Mouse (Mus musculus) lung, embryonic 15.5 days (tissue): ENCODE results near the gene Akap2. TPM values are rescaled to one million over a fixed set of nuclear protein-coding genes. Genes with fewer than 3 reads are reported as not detected.

ENCODE experiments used
- ATAC-seq: fragments of 200-750 bp; cut with Nextera tagmentation; 2 replicates; pipeline ENCODE4 v1.8.0; 2017; ENCODE audit warnings: moderate number of reproducible peaks, borderline replicate concordance; ENCODE audit not compliant: low FRiP score, low TSS enrichment; ENCODE audit errors: extremely low read depth
- H3K27ac ChIP-seq: fragments of 300-500 bp; sonication (generic); 2 replicates; pipeline ENCODE4 v1.5.1; 2015; ENCODE audit warnings: moderate library complexity, mild to moderate bottlenecking, inconsistent platforms
- H3K27me3 ChIP-seq: fragments of 300-500 bp; sonication (generic); 2 replicates; pipeline ENCODE4 v1.6.1; 2015; ENCODE audit warnings: inconsistent platforms
- H3K36me3 ChIP-seq: fragments of 300-500 bp; sonication (generic); 2 replicates; pipeline ENCODE4 v1.6.1; 2015; ENCODE audit warnings: inconsistent platforms
- H3K4me1 ChIP-seq: fragments of 300-500 bp; sonication (generic); 2 replicates; pipeline ENCODE4 v1.6.1; 2015; ENCODE audit warnings: inconsistent platforms
- H3K4me2 ChIP-seq: fragments of 300-500 bp; sonication (generic); 2 replicates; pipeline ENCODE4 v1.6.1; 2015; ENCODE audit warnings: inconsistent platforms, mild to moderate bottlenecking, moderate library complexity
- H3K4me3 ChIP-seq: fragments of 300-500 bp; sonication (generic); 2 replicates; pipeline ENCODE4 v1.5.1; 2015; ENCODE audit warnings: mild to moderate bottlenecking, inconsistent platforms
- H3K9ac ChIP-seq: fragments of 300-500 bp; sonication (generic); 2 replicates; pipeline ENCODE4 v1.6.1; 2015; ENCODE audit warnings: inconsistent platforms
- H3K9me3 ChIP-seq: fragments of 300-500 bp; sonication (generic); 2 replicates; pipeline ENCODE4 v1.6.1; 2016; ENCODE audit warnings: inconsistent platforms
- WGBS: fragments of 180-500 bp; shearing (Covaris S2); methylation state at CpG from one replicate; pipeline ENCODE4 v1.1.7; 2015; 5-methylcytosine and 5-hydroxymethylcytosine counted together
- polyA plus RNA-seq: library from polyadenylated mRNA; unstranded; fragments of >200 nt; fragmentation: Nextera tagmentation; extraction: Ambion mirVana; gene quantifications from 2 replicates; pipeline ENCODE4 v1.2.1, GENCODE M21; 2015

Gene Akap2
- polyA plus RNA-seq, 1 experiment from 2014 or later: 47.0 TPM

- ATAC-seq: no peak; the same call in 1 of the 2 replicates
- H3K27ac ChIP-seq: peak overlapping the region; percentile 86
Measured at GRCm38 (mm10) chr4:57765806-57766205, 48.3 kb downstream of the Akap2 start.

GRCm38 (mm10) chr4:57769007-57769406, 51.5 kb downstream of the Akap2 start:
- no peaks in the 10 kb centered on the region for H3K27me3 ChIP-seq
- WGBS: 68% methylated on average over 3 of the region's 3 CpGs
- no peak overlapping the region for H3K4me2 ChIP-seq
- H3K9ac ChIP-seq: no peak overlapping the region
- ATAC-seq: no peak
- H3K27ac ChIP-seq: no peak overlapping the region
- H3K4me1 ChIP-seq: peaks cover 41% of the 10 kb centered on the region
- no peaks in the 10 kb centered on the region for H3K9me3 ChIP-seq
- no peak overlapping the region for H3K4me3 ChIP-seq
- no peaks in the 10 kb centered on the region for H3K36me3 ChIP-seq

More at GRCm38 (mm10) chr4:57765806-57766205, 48.3 kb downstream of the Akap2 start:
- H3K36me3 ChIP-seq: no peaks in the 10 kb centered on the region
- H3K4me3 ChIP-seq: no peak overlapping the region
- WGBS: 41% methylated on average over 4 of the region's 4 CpGs
- no peak overlapping the region for H3K4me2 ChIP-seq
- H3K27me3 ChIP-seq: no peaks in the 10 kb centered on the region
- no peaks in the 10 kb centered on the region for H3K9me3 ChIP-seq
- no peak overlapping the region for H3K9ac ChIP-seq
- H3K4me1 ChIP-seq: peaks cover 42% of the 10 kb centered on the region

GRCm38 (mm10) chr4:57770185-57770823, 52.8 kb downstream of the Akap2 start:
- Histone ChIP-seq H3K27me3 (no peaks in the 10 kb centered on the region), H3K27ac (no peak overlapping the region), H3K9ac (no peak overlapping the region), H3K36me3 (no peaks in the 10 kb centered on the region), H3K4me3 (no peak overlapping the region), H3K4me2 (no peak overlapping the region), H3K4me1 (peaks cover 28% of the 10 kb centered on the region), H3K9me3 (no peaks in the 10 kb centered on the region)
- no peak for ATAC-seq
- 72% methylated on average over 4 of the region's 4 CpGs for WGBS

- peaks cover 20% of the 10 kb centered on the region for H3K4me1 ChIP-seq
- WGBS: 70% methylated on average over 2 of the region's 2 CpGs
Measured at GRCm38 (mm10) chr4:57771558-57772219, 54.2 kb downstream of the Akap2 start.

GRCm38 (mm10) chr4:57772851-57773510, 55.5 kb downstream of the Akap2 start:
- 19% methylated on average over 11 of the region's 11 CpGs for WGBS
- peak; percentile 61; the same call in 1 of the 2 replicates for ATAC-seq

More at GRCm38 (mm10) chr4:57771558-57772219, 54.2 kb downstream of the Akap2 start:
- H3K4me2 ChIP-seq: no peak overlapping the region
- H3K36me3 ChIP-seq: no peaks in the 10 kb centered on the region
- ATAC-seq: peak; percentile 31; the same call in 1 of the 2 replicates
- H3K27ac ChIP-seq: no peak overlapping the region
- no peak overlapping the region for H3K9ac ChIP-seq
- H3K27me3 ChIP-seq: no peaks in the 10 kb centered on the region
- H3K9me3 ChIP-seq: no peaks in the 10 kb centered on the region
- no peak overlapping the region for H3K4me3 ChIP-seq

GRCm38 (mm10) chr4:57774517-57774916, 57.1 kb downstream of the Akap2 start:
- H3K4me1 ChIP-seq: peaks cover 13% of the 10 kb centered on the region
- ATAC-seq: no peak
- no peak overlapping the region for H3K9ac ChIP-seq
- H3K36me3 ChIP-seq: no peaks in the 10 kb centered on the region
- H3K4me3 ChIP-seq: no peak overlapping the region
- no peaks in the 10 kb centered on the region for H3K27me3 ChIP-seq
- H3K4me2 ChIP-seq: no peak overlapping the region
- 51% methylated on average over 4 of the region's 4 CpGs for WGBS
- no peak overlapping the region for H3K27ac ChIP-seq
- H3K9me3 ChIP-seq: no peaks in the 10 kb centered on the region

More at GRCm38 (mm10) chr4:57772851-57773510, 55.5 kb downstream of the Akap2 start:
- H3K27ac ChIP-seq: peak overlapping the region; percentile 70
- H3K27me3 ChIP-seq: no peaks in the 10 kb centered on the region
- no peak overlapping the region for H3K9ac ChIP-seq
- no peaks in the 10 kb centered on the region for H3K36me3 ChIP-seq
- no peaks in the 10 kb centered on the region for H3K9me3 ChIP-seq
- H3K4me3 ChIP-seq: no peak overlapping the region
- H3K4me2 ChIP-seq: no peak overlapping the region
- peaks cover 20% of the 10 kb centered on the region for H3K4me1 ChIP-seq

- no peak overlapping the region for H3K27ac ChIP-seq
- H3K9me3 ChIP-seq: no peaks in the 10 kb centered on the region
- ATAC-seq: no peak
Measured at GRCm38 (mm10) chr4:57775582-57775981, 58.1 kb downstream of the Akap2 start.

GRCm38 (mm10) chr4:57780403-57780802, 62.9 kb downstream of the Akap2 start:
- Histone ChIP-seq H3K4me2 (no peak overlapping the region), H3K4me1 (peaks cover 43% of the 10 kb centered on the region), H3K9ac (no peak overlapping the region), H3K4me3 (no peak overlapping the region), H3K9me3 (no peaks in the 10 kb centered on the region), H3K27me3 (no peaks in the 10 kb centered on the region), H3K27ac (no peak overlapping the region), H3K36me3 (no peaks in the 10 kb centered on the region)
- no peak for ATAC-seq
- WGBS: 44% methylated on average over 4 of the region's 4 CpGs

More at GRCm38 (mm10) chr4:57775582-57775981, 58.1 kb downstream of the Akap2 start:
- H3K4me3 ChIP-seq: no peak overlapping the region
- H3K9ac ChIP-seq: no peak overlapping the region
- peaks cover 13% of the 10 kb centered on the region for H3K4me1 ChIP-seq
- H3K36me3 ChIP-seq: no peaks in the 10 kb centered on the region
- H3K4me2 ChIP-seq: no peak overlapping the region
- no peaks in the 10 kb centered on the region for H3K27me3 ChIP-seq

GRCm38 (mm10) chr4:57780833-57781641, 63.6 kb downstream of the Akap2 start:
- 22% methylated on average over 20 of the region's 20 CpGs for WGBS
- H3K9me3 ChIP-seq: no peaks in the 10 kb centered on the region
- 0 out of 2 replicates have a peak overlapping the region, but pooled peaks have one; percentile 7 for H3K4me2 ChIP-seq
- no peaks in the 10 kb centered on the region for H3K27me3 ChIP-seq
- no peak overlapping the region for H3K27ac ChIP-seq
- no peak overlapping the region for H3K4me3 ChIP-seq
- ATAC-seq: no peak
- peaks cover 43% of the 10 kb centered on the region for H3K4me1 ChIP-seq
- no peak overlapping the region for H3K9ac ChIP-seq
- no peaks in the 10 kb centered on the region for H3K36me3 ChIP-seq

- Histone ChIP-seq H3K9ac (peak overlapping the region; percentile 27), H3K4me3 (peak overlapping the region; percentile 44), H3K36me3 (no peaks in the 10 kb centered on the region), H3K27ac (no peak overlapping the region), H3K4me1 (peaks cover 43% of the 10 kb centered on the region), H3K9me3 (no peaks in the 10 kb centered on the region), H3K4me2 (peak overlapping the region; percentile 72), H3K27me3 (no peaks in the 10 kb centered on the region)
- ATAC-seq: peak; percentile 87
- WGBS: 1% methylated on average over 26 of the region's 26 CpGs
Measured at GRCm38 (mm10) chr4:57781994-57782393, 64.5 kb downstream of the Akap2 start.

- no peaks in the 10 kb centered on the region for H3K9me3 ChIP-seq
- H3K36me3 ChIP-seq: no peaks in the 10 kb centered on the region
- H3K4me3 ChIP-seq: peak overlapping the region; percentile 44
- ATAC-seq: no peak
- 10% methylated on average over 33 of the region's 33 CpGs for WGBS
- no peak overlapping the region for H3K27ac ChIP-seq
- peak overlapping the region; percentile 27 for H3K9ac ChIP-seq
- peak overlapping the region; percentile 72 for H3K4me2 ChIP-seq
- peaks cover 43% of the 10 kb centered on the region for H3K4me1 ChIP-seq
- H3K27me3 ChIP-seq: no peaks in the 10 kb centered on the region
Measured at GRCm38 (mm10) chr4:57782549-57783390, 65.3 kb downstream of the Akap2 start.
